Mouse (Mus musculus) midbrain, embryonic 13.5 days (tissue): ENCODE data around the gene Pcnx2. TPM values are rescaled to one million over a fixed set of nuclear protein-coding genes. Genes with fewer than 3 reads are reported as not detected.

Source experiments
- ATAC-seq: fragments of 200-750 bp; cut with Nextera tagmentation; 2 replicates; pipeline ENCODE4 v1.8.0; 2017; ENCODE audit warnings: mild to moderate bottlenecking, moderate TSS enrichment, moderate library complexity
- H3K27ac ChIP-seq: fragments of 300-500 bp; sonication (generic); 2 replicates; pipeline ENCODE4 v1.5.1; 2015; ENCODE audit warnings: inconsistent platforms, mild to moderate bottlenecking, moderate library complexity
- H3K27me3 ChIP-seq: fragments of 300-500 bp; sonication (generic); 2 replicates; pipeline ENCODE4 v1.6.1; 2015; ENCODE audit warnings: mild to moderate bottlenecking, inconsistent platforms
- H3K36me3 ChIP-seq: fragments of 300-500 bp; sonication (generic); 2 replicates; pipeline ENCODE4 v1.6.1; 2015; ENCODE audit warnings: mild to moderate bottlenecking, inconsistent platforms
- H3K4me1 ChIP-seq: fragments of 300-500 bp; sonication (generic); replicated peaks from 2 replicates; pipeline ENCODE4 v1.6.1; 2015; ENCODE audit warnings: inconsistent platforms
- H3K4me2 ChIP-seq: fragments of 300-500 bp; sonication (generic); replicated peaks from 2 replicates; pipeline ENCODE4 v1.6.1; 2015; ENCODE audit warnings: moderate library complexity, mild to moderate bottlenecking, inconsistent platforms
- H3K4me3 ChIP-seq: fragments of 300-500 bp; sonication (generic); replicated peaks from 2 replicates; pipeline ENCODE4 v1.5.1; 2015; ENCODE audit warnings: mild to moderate bottlenecking, inconsistent platforms
- H3K9ac ChIP-seq: fragments of 300-500 bp; sonication (generic); replicated peaks from 2 replicates; pipeline ENCODE4 v1.6.1; 2015; ENCODE audit warnings: mild to moderate bottlenecking, inconsistent platforms
- H3K9me3 ChIP-seq: fragments of 300-500 bp; sonication (generic); 2 replicates; pipeline ENCODE4 v1.6.1; 2016; ENCODE audit warnings: mild to moderate bottlenecking, inconsistent platforms
- WGBS: fragments of 180-500 bp; shearing (Covaris S2); methylation state at CpG from one replicate; pipeline ENCODE4 v1.1.7; 2015; 5-methylcytosine and 5-hydroxymethylcytosine counted together
- polyA plus RNA-seq: library from polyadenylated mRNA; unstranded; fragments of >200 nt; fragmentation: Nextera tagmentation; extraction: Ambion mirVana; gene quantifications from 2 replicates; pipeline ENCODE4 v1.2.1, GENCODE M21; 2015

Pcnx2 gene
- polyA plus RNA-seq, 1 experiment from 2014 or later: 3.8 TPM

GRCm38 (mm10) chr8:125808826-125809225 lies 89.3 kb downstream of the Pcnx2 start:
- no peaks in the 10 kb centered on the region for H3K27me3 ChIP-seq
- no peak overlapping the region for H3K4me2 ChIP-seq
- 0 out of 2 replicates have a peak, but pooled peaks cover 3% of the 10 kb centered on the region for H3K9me3 ChIP-seq
- H3K27ac ChIP-seq: no peak overlapping the region
- no peak overlapping the region for H3K4me3 ChIP-seq
- no peak for ATAC-seq
- no peaks in the 10 kb centered on the region for H3K4me1 ChIP-seq
- 82% methylated on average over 6 of the region's 6 CpGs for WGBS
- no peak overlapping the region for H3K9ac ChIP-seq
- H3K36me3 ChIP-seq: peaks cover 17% of the 10 kb centered on the region

GRCm38 (mm10) chr8:125807905-125808310 lies 90.2 kb downstream of the Pcnx2 start:
- no peak overlapping the region for H3K27ac ChIP-seq
- WGBS: 91% methylated on average over 12 of the region's 12 CpGs

GRCm38 (mm10) chr8:125806459-125806858 lies 91.7 kb downstream of the Pcnx2 start:
- Histone ChIP-seq H3K9me3 (no peaks in the 10 kb centered on the region), H3K4me3 (no peak overlapping the region), H3K9ac (no peak overlapping the region), H3K4me2 (no peak overlapping the region), H3K36me3 (peaks cover 6% of the 10 kb centered on the region), H3K27me3 (no peaks in the 10 kb centered on the region), H3K4me1 (no peaks in the 10 kb centered on the region), H3K27ac (no peak overlapping the region)
- no peak for ATAC-seq
- WGBS: 77% methylated on average over 12 of the region's 12 CpGs

More at GRCm38 (mm10) chr8:125807905-125808310, 90.2 kb downstream of the Pcnx2 start:
- no peak overlapping the region for H3K4me2 ChIP-seq
- H3K4me3 ChIP-seq: no peak overlapping the region
- ATAC-seq: no peak
- H3K27me3 ChIP-seq: no peaks in the 10 kb centered on the region
- H3K9ac ChIP-seq: no peak overlapping the region
- no peaks in the 10 kb centered on the region for H3K4me1 ChIP-seq
- H3K9me3 ChIP-seq: no peaks in the 10 kb centered on the region
- H3K36me3 ChIP-seq: peaks cover 8% of the 10 kb centered on the region

GRCm38 (mm10) chr8:125796970-125797369 lies 101.1 kb downstream of the Pcnx2 start:
- H3K27me3 ChIP-seq: no peaks in the 10 kb centered on the region
- H3K9me3 ChIP-seq: no peaks in the 10 kb centered on the region
- H3K4me2 ChIP-seq: no peak overlapping the region
- H3K4me3 ChIP-seq: no peak overlapping the region
- ATAC-seq: no peak
- H3K27ac ChIP-seq: no peak overlapping the region
- H3K9ac ChIP-seq: no peak overlapping the region
- WGBS: 88% methylated on average over 2 of the region's 2 CpGs
- no peaks in the 10 kb centered on the region for H3K36me3 ChIP-seq
- no peaks in the 10 kb centered on the region for H3K4me1 ChIP-seq

- no peaks in the 10 kb centered on the region for H3K9me3 ChIP-seq
- H3K4me2 ChIP-seq: no peak overlapping the region
- no peaks in the 10 kb centered on the region for H3K36me3 ChIP-seq
- no peak overlapping the region for H3K27ac ChIP-seq
- H3K4me3 ChIP-seq: no peak overlapping the region
- no peak overlapping the region for H3K9ac ChIP-seq
- peaks cover 2% of the 10 kb centered on the region for H3K4me1 ChIP-seq
- WGBS: 91% methylated on average over 2 of the region's 2 CpGs
- ATAC-seq: no peak
- no peaks in the 10 kb centered on the region for H3K27me3 ChIP-seq
These were observed 102.8 kb downstream of the Pcnx2 start for GRCm38 (mm10) chr8:125795341-125795740.

GRCm38 (mm10) chr8:125792816-125793455 lies 105.2 kb downstream of the Pcnx2 start:
- WGBS: 82% methylated on average over 9 of the region's 9 CpGs
- H3K4me3 ChIP-seq: no peak overlapping the region

GRCm38 (mm10) chr8:125786886-125787285 lies 111.2 kb downstream of the Pcnx2 start:
- no peak overlapping the region for H3K4me2 ChIP-seq
- no peak for ATAC-seq
- no peak overlapping the region for H3K27ac ChIP-seq

More at GRCm38 (mm10) chr8:125792816-125793455, 105.2 kb downstream of the Pcnx2 start:
- no peak for ATAC-seq
- no peaks in the 10 kb centered on the region for H3K9me3 ChIP-seq
- H3K27ac ChIP-seq: no peak overlapping the region
- no peaks in the 10 kb centered on the region for H3K36me3 ChIP-seq
- no peak overlapping the region for H3K4me2 ChIP-seq
- no peaks in the 10 kb centered on the region for H3K27me3 ChIP-seq
- H3K4me1 ChIP-seq: peaks cover 3% of the 10 kb centered on the region
- H3K9ac ChIP-seq: no peak overlapping the region

GRCm38 (mm10) chr8:125782161-125782560 lies 116.0 kb downstream of the Pcnx2 start:
- Histone ChIP-seq H3K9me3 (no peaks in the 10 kb centered on the region), H3K4me2 (no peak overlapping the region), H3K36me3 (no peaks in the 10 kb centered on the region), H3K4me1 (no peaks in the 10 kb centered on the region), H3K4me3 (no peak overlapping the region), H3K27ac (no peak overlapping the region), H3K27me3 (no peaks in the 10 kb centered on the region), H3K9ac (no peak overlapping the region)
- 60% methylated on average over 3 of the region's 3 CpGs for WGBS
- ATAC-seq: no peak

More at GRCm38 (mm10) chr8:125786886-125787285, 111.2 kb downstream of the Pcnx2 start:
- Histone ChIP-seq H3K4me1 (peaks cover 3% of the 10 kb centered on the region), H3K27me3 (no peaks in the 10 kb centered on the region), H3K36me3 (no peaks in the 10 kb centered on the region), H3K9ac (no peak overlapping the region), H3K9me3 (no peaks in the 10 kb centered on the region), H3K4me3 (no peak overlapping the region)
- 63% methylated on average over 7 of the region's 7 CpGs for WGBS

GRCm38 (mm10) chr8:125779656-125780055 lies 118.5 kb downstream of the Pcnx2 start:
- Histone ChIP-seq H3K9ac (no peak overlapping the region), H3K4me2 (no peak overlapping the region), H3K9me3 (no peaks in the 10 kb centered on the region), H3K4me1 (no peaks in the 10 kb centered on the region), H3K36me3 (no peaks in the 10 kb centered on the region), H3K4me3 (no peak overlapping the region), H3K27me3 (no peaks in the 10 kb centered on the region), H3K27ac (no peak overlapping the region)
- no peak for ATAC-seq
- WGBS: 83% methylated on average over 8 of the region's 8 CpGs

GRCm38 (mm10) chr8:125778919-125779318 lies 119.2 kb downstream of the Pcnx2 start:
- no peak overlapping the region for H3K27ac ChIP-seq
- H3K27me3 ChIP-seq: no peaks in the 10 kb centered on the region
- WGBS: 88% methylated on average over 5 of the region's 5 CpGs
- no peak for ATAC-seq
- H3K36me3 ChIP-seq: no peaks in the 10 kb centered on the region
- H3K4me2 ChIP-seq: no peak overlapping the region
- no peaks in the 10 kb centered on the region for H3K9me3 ChIP-seq
- no peak overlapping the region for H3K4me3 ChIP-seq
- H3K9ac ChIP-seq: no peak overlapping the region
- no peaks in the 10 kb centered on the region for H3K4me1 ChIP-seq

- H3K27ac ChIP-seq: no peak overlapping the region
- H3K9me3 ChIP-seq: no peaks in the 10 kb centered on the region
- H3K36me3 ChIP-seq: peaks cover 7% of the 10 kb centered on the region
- no peaks in the 10 kb centered on the region for H3K27me3 ChIP-seq
- H3K4me3 ChIP-seq: no peak overlapping the region
- H3K9ac ChIP-seq: no peak overlapping the region
- 0 out of 2 replicates have a peak, but pooled peaks cover 5% of the 10 kb centered on the region for H3K4me1 ChIP-seq
- ATAC-seq: no peak
- no peak overlapping the region for H3K4me2 ChIP-seq
- 83% methylated on average over 12 of the region's 12 CpGs for WGBS
These were observed 120.5 kb downstream of the Pcnx2 start for GRCm38 (mm10) chr8:125777478-125778164.

- Histone ChIP-seq H3K4me2 (no peak overlapping the region), H3K36me3 (peaks cover 11% of the 10 kb centered on the region), H3K9ac (no peak overlapping the region), H3K4me3 (no peak overlapping the region), H3K9me3 (no peaks in the 10 kb centered on the region), H3K27ac (no peak overlapping the region), H3K4me1 (0 out of 2 replicates have a peak, but pooled peaks cover 5% of the 10 kb centered on the region), H3K27me3 (no peaks in the 10 kb centered on the region)
- 84% methylated on average over 6 of the region's 6 CpGs for WGBS
- no peak for ATAC-seq
These were observed 121.3 kb downstream of the Pcnx2 start for GRCm38 (mm10) chr8:125776800-125777199.
